Mouse (Mus musculus) 3T3-L1 (cell line): ENCODE data around the gene Lrrc8d.

Experiments used
- DNase-seq: peaks from one replicate; pipeline ENCODE4 v3.0.0-alpha.2; 2015; ENCODE audit warnings: low read depth, low spot score

Lrrc8d gene

DNA sequence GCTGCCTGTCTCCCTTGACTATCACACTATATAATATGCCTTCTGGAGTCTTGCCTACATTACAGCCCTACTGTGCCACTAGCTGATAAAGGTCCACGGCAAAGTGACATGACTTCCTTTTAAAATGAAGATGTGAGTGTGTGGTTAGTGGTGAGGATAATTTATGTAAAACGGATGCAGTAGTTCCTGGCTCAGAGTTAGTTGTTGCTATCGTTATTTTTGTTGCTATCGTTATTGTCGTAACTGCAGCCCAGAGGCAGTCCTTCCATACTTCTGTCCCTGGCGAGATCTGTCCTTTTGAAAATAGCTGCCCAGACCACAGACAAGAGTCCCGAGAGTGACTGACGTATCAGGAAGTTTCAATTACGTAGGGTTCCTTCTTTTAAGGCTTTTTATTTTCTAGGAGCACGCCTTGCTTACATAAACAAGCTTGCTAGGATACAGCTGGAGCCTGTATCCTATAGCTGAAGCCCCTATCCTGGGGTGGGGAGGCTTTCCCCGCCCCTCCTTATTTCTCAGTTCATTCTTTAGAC is 18.4 kb downstream of the Lrrc8d start:
- no peak for DNase-seq

GRCm38 (mm10) chr5:105721267-105721666 is 21.5 kb downstream of the Lrrc8d start:
- DNase-seq, result no peak

DNA sequence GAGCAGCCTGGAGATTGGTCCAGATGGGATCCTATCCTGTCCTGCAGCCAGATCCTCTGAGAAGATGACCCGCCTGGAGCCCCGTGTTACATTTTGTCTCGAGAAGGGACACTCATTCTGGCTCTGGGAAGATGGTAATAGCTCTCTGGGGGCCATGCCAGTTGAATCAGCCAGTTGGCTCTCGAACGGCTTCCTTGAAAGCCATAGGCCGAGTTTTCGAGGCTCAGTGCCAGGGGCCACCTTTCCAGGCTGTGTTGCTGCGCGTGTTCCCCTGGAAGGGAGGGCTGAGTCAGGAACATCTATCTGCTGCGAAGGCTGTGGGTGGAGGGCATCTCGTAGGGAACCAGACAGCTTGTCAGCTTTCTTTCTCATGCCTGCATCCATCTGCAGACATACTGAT is 23.0 kb downstream of the Lrrc8d start:
- DNase-seq, result no peak

- no peak for DNase-seq
Measured at GRCm38 (mm10) chr5:105730193-105730831, 30.5 kb downstream of the Lrrc8d start.

- DNase-seq, result no peak
Measured at GRCm38 (mm10) chr5:105731173-105731626, 31.4 kb downstream of the Lrrc8d start.

- DNase-seq, result no peak
Measured at GRCm38 (mm10) chr5:105731627-105732432, 32.1 kb downstream of the Lrrc8d start.

DNA sequence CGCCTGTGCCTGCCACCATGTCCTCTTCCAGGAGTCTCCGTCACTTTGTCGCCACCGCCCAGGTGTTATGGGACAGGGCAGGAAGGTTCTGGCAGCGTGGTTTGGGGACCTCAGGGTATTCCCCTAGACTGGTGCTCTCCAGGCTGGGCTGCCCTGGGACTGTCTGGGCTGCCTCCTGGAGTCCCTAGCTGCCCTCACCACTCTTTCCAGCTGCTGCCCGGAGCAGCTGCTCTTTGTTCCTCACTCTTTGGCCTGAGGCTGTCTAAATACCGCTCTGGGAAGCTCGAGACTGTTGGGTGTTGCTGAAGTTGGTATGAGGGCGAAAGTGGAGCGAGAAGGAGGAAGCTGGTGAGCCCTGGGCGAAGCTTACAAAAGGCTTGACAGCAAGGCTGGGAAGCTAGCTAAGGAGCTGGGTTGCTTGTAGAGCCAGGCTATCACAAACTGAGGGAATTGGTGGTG is 32.7 kb downstream of the Lrrc8d start:
- no peak for DNase-seq

DNA sequence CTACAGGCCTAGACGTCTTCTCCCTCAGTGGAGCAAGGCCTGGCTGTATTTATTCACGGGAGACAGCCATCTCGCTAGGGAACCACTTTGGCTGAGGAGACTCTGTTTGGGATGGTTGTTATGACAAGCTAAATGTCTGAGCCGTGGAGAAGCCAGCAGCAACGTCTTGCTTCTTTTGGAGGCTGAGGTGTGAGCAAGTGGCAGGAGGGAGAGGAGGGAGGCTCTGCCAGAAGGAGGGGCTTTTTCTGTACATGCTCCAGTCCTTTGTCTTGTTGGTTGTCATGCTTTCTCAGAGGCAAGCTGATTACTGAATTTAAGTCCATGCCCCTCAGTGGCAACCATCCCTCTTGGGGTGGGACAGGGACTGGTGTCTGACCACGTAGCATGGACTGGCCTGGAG is 33.5 kb downstream of the Lrrc8d start:
- DNase-seq, result no peak

GRCm38 (mm10) chr5:105736365-105736764 is 36.6 kb downstream of the Lrrc8d start:
- DNase-seq, result no peak

DNA sequence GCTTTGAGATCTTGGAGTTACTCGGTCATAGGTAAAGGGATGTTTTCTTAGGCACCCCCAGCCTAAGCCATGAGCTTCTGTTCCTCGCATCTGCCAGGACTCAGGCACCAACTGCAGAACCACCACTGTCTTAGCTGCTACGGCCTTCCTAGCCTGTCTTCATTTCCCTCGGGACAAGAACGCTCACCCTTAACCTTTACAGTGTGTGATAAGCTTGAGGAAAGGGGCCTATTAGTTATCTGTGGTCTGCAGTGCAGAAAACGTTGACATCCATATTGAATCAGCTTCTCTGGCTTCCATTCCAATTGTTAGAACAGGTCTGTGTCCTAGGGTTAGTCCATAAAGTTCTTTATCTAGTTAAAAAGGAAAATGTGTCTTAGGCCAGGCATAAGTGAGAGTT is 37.4 kb downstream of the Lrrc8d start:
- no peak for DNase-seq

DNA sequence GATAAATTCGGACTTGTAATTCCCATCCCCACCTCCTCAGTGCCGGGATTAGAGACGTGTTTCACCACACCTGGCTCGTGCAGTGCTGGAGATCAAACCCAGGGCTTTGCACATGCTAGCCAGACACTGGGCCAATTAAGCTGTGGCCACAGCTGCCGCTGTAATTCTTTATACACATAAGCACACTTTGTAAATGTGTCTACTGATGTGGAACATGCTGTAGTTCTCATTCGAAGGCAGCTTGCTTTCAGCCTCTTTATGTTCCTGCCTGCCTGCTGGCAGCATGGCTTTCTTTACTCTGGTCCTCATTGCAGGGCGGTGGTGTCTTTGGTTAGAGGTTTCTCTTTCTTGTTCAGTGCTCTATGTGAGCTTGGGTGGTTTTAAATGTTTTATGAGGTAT is 40.7 kb downstream of the Lrrc8d start:
- DNase-seq, result no peak

- no peak for DNase-seq
Measured at GRCm38 (mm10) chr5:105742641-105743040, 42.9 kb downstream of the Lrrc8d start.

GRCm38 (mm10) chr5:105745324-105745723 is 45.6 kb downstream of the Lrrc8d start:
- no peak for DNase-seq

- peak; percentile 6 for DNase-seq
Measured at GRCm38 (mm10) chr5:105745927-105746454, 46.2 kb downstream of the Lrrc8d start.

DNA sequence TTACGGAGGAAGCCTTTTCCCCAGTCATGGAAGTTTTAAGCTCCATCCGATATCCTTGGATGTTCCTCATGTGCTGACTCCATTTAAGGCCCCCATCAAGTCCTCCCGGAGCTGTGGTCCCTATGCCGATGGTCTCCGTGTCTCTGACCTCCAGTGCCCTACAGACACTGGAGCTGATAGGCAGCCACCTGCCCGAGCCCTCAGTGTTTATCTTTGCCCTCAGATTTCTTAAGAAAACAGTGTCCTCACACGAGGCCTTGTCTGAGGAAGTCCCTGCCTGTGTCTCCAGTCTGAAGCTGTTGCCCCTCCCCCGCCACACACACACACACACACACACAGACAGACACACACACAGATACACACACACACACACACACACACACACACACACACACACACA is 55.0 kb downstream of the Lrrc8d start:
- no peak for DNase-seq

- no peak for DNase-seq
Measured at GRCm38 (mm10) chr5:105755491-105755890, 55.7 kb downstream of the Lrrc8d start.

- no peak for DNase-seq
Measured at GRCm38 (mm10) chr5:105757978-105758377, 58.2 kb downstream of the Lrrc8d start.

- no peak for DNase-seq
Measured at GRCm38 (mm10) chr5:105758866-105759265, 59.1 kb downstream of the Lrrc8d start.

- DNase-seq, result peak; percentile 22
Measured at GRCm38 (mm10) chr5:105761848-105762482, 62.2 kb downstream of the Lrrc8d start.

DNA sequence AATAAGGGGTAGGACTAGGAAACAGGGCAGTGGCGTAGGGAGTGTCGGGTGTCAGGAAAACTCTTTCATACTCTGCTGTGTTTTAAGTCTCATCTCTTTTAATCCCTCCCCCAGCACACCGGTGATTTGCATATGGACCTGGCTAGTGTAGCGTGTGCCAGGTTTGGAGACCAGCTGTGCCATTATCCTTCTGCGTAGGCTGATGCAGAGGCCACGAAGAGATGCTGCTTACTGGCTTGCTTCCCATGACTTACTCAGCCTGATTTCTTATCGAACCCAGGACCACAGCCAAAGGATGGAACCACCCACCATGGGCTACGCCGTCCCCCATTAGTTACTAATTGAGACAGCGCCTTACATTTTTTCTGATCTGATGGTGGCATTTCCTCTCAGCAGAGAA is 64.6 kb downstream of the Lrrc8d start:
- no peak for DNase-seq

DNA sequence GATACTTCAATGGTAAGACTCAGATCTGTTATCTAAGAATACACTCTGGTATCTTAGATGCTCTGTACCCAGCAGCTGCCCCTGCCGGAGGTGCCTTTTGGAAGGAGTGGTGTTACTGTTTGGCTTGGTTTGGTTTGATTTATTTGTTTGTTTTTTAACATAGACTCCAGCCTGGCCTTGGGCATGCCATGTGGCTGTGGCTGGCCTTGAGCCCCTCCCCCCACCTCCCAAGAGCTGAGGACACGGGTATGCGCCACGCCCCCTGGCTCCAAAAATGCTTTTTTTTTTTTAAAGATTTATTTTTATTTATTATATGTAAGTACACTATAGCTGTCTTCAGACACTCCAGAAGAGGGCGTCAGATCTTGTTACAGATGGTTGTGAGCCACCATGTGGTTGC is 65.6 kb downstream of the Lrrc8d start:
- no peak for DNase-seq

GRCm38 (mm10) chr5:105776368-105776767 is 76.6 kb downstream of the Lrrc8d start:
- DNase-seq, result no peak
